Mouse (Mus musculus): Measurements from ENCODE around the gene Tmem120b. TPM values are rescaled to one million over a fixed set of nuclear protein-coding genes. Genes with fewer than 3 reads are reported as not detected.

Tmem120b gene
- 6.5 and 8.7 TPM in 2 replicates for total RNA-seq (2014; rRNA removed; ENCODE audit: low replicate concordance)
- 10.7 and 11.1 TPM in 2 replicates for polyA plus RNA-seq (2015; fragmentation: Nextera tagmentation; extraction: Ambion mirVana)

GRCm38 (mm10) chr5:123068115-123068514 lies at the start of gene Tmem120b:
Tmem120b (plus strand) TSS chr5:123068415.
- TF ChIP-seq EP300 (IDR thresholded peaks at IDR 0.05; ENCODE audit: low read depth): no peak
- TF ChIP-seq CTCF (IDR thresholded peaks at IDR 0.05; ENCODE audit: low read depth): no peak

GRCm38 (mm10) chr5:123019336-123020016 lies 48.7 kb upstream of the Tmem120b start:
- Histone ChIP-seq H3K9me3 (replicated peaks; ENCODE audit: control insufficient read depth, low read length) (no peaks in the 10 kb centered on the region), H3K4me2 (ENCODE audit: low read depth, low read length) (peak overlapping the region; percentile 26), H3K9ac (replicated peaks; ENCODE audit: low read depth, low read length) (no peak overlapping the region; the same call in 1 of the 2 replicates), H3K27me3 (ENCODE audit: control insufficient read depth, insufficient read depth, low read length) (no peaks in the 10 kb centered on the region), H3K4me3 (ENCODE audit: low read depth, low read length) (no peak overlapping the region), H3K4me1 (ENCODE audit: control insufficient read depth, insufficient read depth) (peaks cover 36% of the 10 kb centered on the region), H3K36me3 (replicated peaks; ENCODE audit: control insufficient read depth, insufficient read depth, low read length) (no peaks in the 10 kb centered on the region), H3K27ac (ENCODE audit: low read depth) (peak overlapping the region; percentile 78)
- 24% methylated on average over 10 of the region's 10 CpGs for WGBS
- peak; percentile 58 for DNase-seq (ENCODE audit: low spot score)
- no peak for ATAC-seq (ENCODE audit: insufficient read depth, low read depth)
- TF ChIP-seq EP300 (IDR thresholded peaks at IDR 0.05; ENCODE audit: low read depth) (no peak), CTCF (IDR thresholded peaks at IDR 0.05; ENCODE audit: low read depth) (no peak)

More at GRCm38 (mm10) chr5:123068115-123068514, at the start of gene Tmem120b:
- H3K36me3 ChIP-seq (replicated peaks; ENCODE audit: control insufficient read depth, insufficient read depth, low read length): no peaks in the 10 kb centered on the region
- 0 out of 2 replicates have a peak, but pooled peaks cover 6% of the 10 kb centered on the region for H3K4me1 ChIP-seq (ENCODE audit: control insufficient read depth, insufficient read depth)
- H3K4me2 ChIP-seq (ENCODE audit: low read depth, low read length): no peak within 1 kb of the TSS
- no peaks in the 10 kb centered on the region for H3K9me3 ChIP-seq (replicated peaks; ENCODE audit: control insufficient read depth, low read length)
- H3K27ac ChIP-seq (ENCODE audit: low read depth): peak within 1 kb of the TSS; percentile 85
- H3K27me3 ChIP-seq (ENCODE audit: control insufficient read depth, insufficient read depth, low read length): no peaks in the 10 kb centered on the region
- H3K4me3 ChIP-seq (ENCODE audit: low read depth, low read length): no peak within 1 kb of the TSS
- 84% methylated on average over 12 of the region's 12 CpGs for WGBS
- DNase-seq (ENCODE audit: low spot score): no peak
- H3K9ac ChIP-seq (replicated peaks; ENCODE audit: low read depth, low read length): no peak within 1 kb of the TSS; the same call in 1 of the 2 replicates
- ATAC-seq (ENCODE audit: insufficient read depth, low read depth): no peak

GRCm38 (mm10) chr5:123020426-123020825 lies 47.8 kb upstream of the Tmem120b start:
- ATAC-seq (ENCODE audit: insufficient read depth, low read depth): no peak
- TF ChIP-seq EP300 (IDR thresholded peaks at IDR 0.05; ENCODE audit: low read depth) (no peak), CTCF (IDR thresholded peaks at IDR 0.05; ENCODE audit: low read depth) (no peak)
- no peak overlapping the region for H3K4me2 ChIP-seq (ENCODE audit: low read depth, low read length)
- H3K9me3 ChIP-seq (replicated peaks; ENCODE audit: control insufficient read depth, low read length): no peaks in the 10 kb centered on the region
- WGBS: 91% methylated on average over 5 of the region's 5 CpGs
- DNase-seq (ENCODE audit: low spot score): no peak
- H3K36me3 ChIP-seq (replicated peaks; ENCODE audit: control insufficient read depth, insufficient read depth, low read length): no peaks in the 10 kb centered on the region
- H3K9ac ChIP-seq (replicated peaks; ENCODE audit: low read depth, low read length): no peak overlapping the region
- H3K4me1 ChIP-seq (ENCODE audit: control insufficient read depth, insufficient read depth): peaks cover 35% of the 10 kb centered on the region
- H3K4me3 ChIP-seq (ENCODE audit: low read depth, low read length): no peak overlapping the region
- no peaks in the 10 kb centered on the region for H3K27me3 ChIP-seq (ENCODE audit: control insufficient read depth, insufficient read depth, low read length)
- 0 out of 2 replicates have a peak overlapping the region, but pooled peaks have one; percentile 30 for H3K27ac ChIP-seq (ENCODE audit: low read depth)

GRCm38 (mm10) chr5:123021438-123021837 lies 46.8 kb upstream of the Tmem120b start:
- peaks cover 28% of the 10 kb centered on the region for H3K4me1 ChIP-seq (ENCODE audit: control insufficient read depth, insufficient read depth)

GRCm38 (mm10) chr5:123023049-123023448 lies 45.2 kb upstream of the Tmem120b start:
- H3K9ac ChIP-seq (replicated peaks; ENCODE audit: low read depth, low read length): no peak overlapping the region
- no peaks in the 10 kb centered on the region for H3K9me3 ChIP-seq (replicated peaks; ENCODE audit: control insufficient read depth, low read length)
- no peak overlapping the region for H3K4me2 ChIP-seq (ENCODE audit: low read depth, low read length)
- TF ChIP-seq EP300 (IDR thresholded peaks at IDR 0.05; ENCODE audit: low read depth) (no peak), CTCF (IDR thresholded peaks at IDR 0.05; ENCODE audit: low read depth) (no peak)
- peak; percentile 30 for DNase-seq (ENCODE audit: low spot score)
- H3K27ac ChIP-seq (ENCODE audit: low read depth): no peak overlapping the region
- 57% methylated on average over 6 of the region's 6 CpGs for WGBS
- H3K36me3 ChIP-seq (replicated peaks; ENCODE audit: control insufficient read depth, insufficient read depth, low read length): no peaks in the 10 kb centered on the region
- peaks cover 27% of the 10 kb centered on the region for H3K4me1 ChIP-seq (ENCODE audit: control insufficient read depth, insufficient read depth)
- ATAC-seq (ENCODE audit: insufficient read depth, low read depth): peak; percentile 28; the same call in 1 of the 2 replicates
- no peaks in the 10 kb centered on the region for H3K27me3 ChIP-seq (ENCODE audit: control insufficient read depth, insufficient read depth, low read length)
- no peak overlapping the region for H3K4me3 ChIP-seq (ENCODE audit: low read depth, low read length)

More at GRCm38 (mm10) chr5:123021438-123021837, 46.8 kb upstream of the Tmem120b start:
- TF ChIP-seq EP300 (IDR thresholded peaks at IDR 0.05; ENCODE audit: low read depth) (no peak), CTCF (IDR thresholded peaks at IDR 0.05; ENCODE audit: low read depth) (no peak)
- no peak overlapping the region for H3K27ac ChIP-seq (ENCODE audit: low read depth)
- no peak overlapping the region for H3K4me2 ChIP-seq (ENCODE audit: low read depth, low read length)
- H3K9me3 ChIP-seq (replicated peaks; ENCODE audit: control insufficient read depth, low read length): no peaks in the 10 kb centered on the region
- H3K9ac ChIP-seq (replicated peaks; ENCODE audit: low read depth, low read length): no peak overlapping the region
- ATAC-seq (ENCODE audit: insufficient read depth, low read depth) (no peak), DNase-seq (ENCODE audit: low spot score) (no peak)
- H3K27me3 ChIP-seq (ENCODE audit: control insufficient read depth, insufficient read depth, low read length): no peaks in the 10 kb centered on the region
- H3K4me3 ChIP-seq (ENCODE audit: low read depth, low read length): no peak overlapping the region
- H3K36me3 ChIP-seq (replicated peaks; ENCODE audit: control insufficient read depth, insufficient read depth, low read length): no peaks in the 10 kb centered on the region
- WGBS: 85% methylated on average over 7 of the region's 7 CpGs
